Mouse (Mus musculus) cortical plate, adult 2 months (tissue): Measurements from ENCODE around the gene Nek1.

Experiments used
- CTCF ChIP-seq: fragments of 200-500 bp; IDR thresholded peaks from 2 replicates; pipeline ENCODE4 v1.5.1; 2011; ENCODE audit warnings: mild to moderate bottlenecking, control low read depth, low read length; ENCODE audit not compliant: insufficient read depth; ENCODE audit errors: extremely low read depth
- POLR2A ChIP-seq: fragments of 200-500 bp; IDR thresholded peaks from 2 replicates; pipeline ENCODE4 v1.6.1; 2011; ENCODE audit warnings: mild to moderate bottlenecking, low read length, control low read depth; ENCODE audit not compliant: insufficient read depth; ENCODE audit errors: extremely low read depth

GRCm38 (mm10) chr8:60976818-60977217 lies 16.2 kb upstream of the Nek1 start:
- TF ChIP-seq POLR2A (no peak), CTCF (no peak)
